Mouse (Mus musculus): Measurements from ENCODE around the gene Tmod4. TPM values are rescaled to one million over a fixed set of nuclear protein-coding genes. Genes with fewer than 3 reads are reported as not detected.
A peak's percentile ranks its signal among the peaks of the same experiment; 100 is the strongest.
"Not testable (repeated sequence)": the region's sequence is repeated elsewhere in the genome, so short reads cannot be mapped to it uniquely, and the experiment has no call there.

Tmod4 gene
- polyA plus RNA-seq (2012; rRNA removed): 1.8 and 3.6 TPM in 2 replicates

GRCm38 (mm10) chr3:95124246-95124645 lies at the start of gene Tmod4:
Gene Tmod4, plus strand, starts transcription at chr3:95124476.
- TF ChIP-seq CTCF (IDR thresholded peaks at IDR 0.05; ENCODE audit: borderline replicate concordance, control insufficient read depth, extremely low read depth, insufficient read depth, low read length, poor library complexity) (peak; percentile 62; the same call in 1 of the 2 replicates), POLR2A (IDR thresholded peaks at IDR 0.05; ENCODE audit: control insufficient read depth, extremely low read depth, insufficient read depth, low read length, poor library complexity) (no peak)
- H3K4me1 ChIP-seq (replicated peaks; ENCODE audit: control insufficient read depth, insufficient read depth, low read length): no peaks in the 10 kb centered on the region
- H3K27ac ChIP-seq (ENCODE audit: control insufficient read depth, insufficient read depth, low read length): no peak within 1 kb of the TSS
- no peak within 1 kb of the TSS for H3K4me3 ChIP-seq (ENCODE audit: control insufficient read depth, insufficient read depth, low read length)
- 78% methylated on average over 6 of the region's 6 CpGs for WGBS
- peaks cover 31% of the 10 kb centered on the region for H3K36me3 ChIP-seq (ENCODE audit: control insufficient read depth, insufficient read depth, low read length)
- no peak for DNase-seq
- no peaks in the 10 kb centered on the region for H3K27me3 ChIP-seq (ENCODE audit: control insufficient read depth, insufficient read depth, low read length)

- DNase-seq: no peak
- TF ChIP-seq CTCF (IDR thresholded peaks at IDR 0.05; ENCODE audit: borderline replicate concordance, control insufficient read depth, extremely low read depth, insufficient read depth, low read length, poor library complexity) (no peak), POLR2A (IDR thresholded peaks at IDR 0.05; ENCODE audit: control insufficient read depth, extremely low read depth, insufficient read depth, low read length, poor library complexity) (no peak)
- no peak overlapping the region for H3K27ac ChIP-seq (ENCODE audit: control insufficient read depth, insufficient read depth, low read length)
- H3K27me3 ChIP-seq (ENCODE audit: control insufficient read depth, insufficient read depth, low read length): no peaks in the 10 kb centered on the region
- 96% methylated on average over 1 of the region's 1 CpGs for WGBS
- no peaks in the 10 kb centered on the region for H3K4me1 ChIP-seq (replicated peaks; ENCODE audit: control insufficient read depth, insufficient read depth, low read length)
- no peak overlapping the region for H3K4me3 ChIP-seq (ENCODE audit: control insufficient read depth, insufficient read depth, low read length)
- 0 out of 2 replicates have a peak, but pooled peaks cover 3% of the 10 kb centered on the region for H3K36me3 ChIP-seq (ENCODE audit: control insufficient read depth, insufficient read depth, low read length)
Measured at GRCm38 (mm10) chr3:95088071-95088470, 36.2 kb upstream of the Tmod4 start.

- 8% methylated on average over 2 of the region's 2 CpGs for WGBS
- Histone ChIP-seq H3K36me3 (ENCODE audit: control insufficient read depth, insufficient read depth, low read length) (peaks cover 6% of the 10 kb centered on the region; the same call in 1 of the 2 replicates), H3K27ac (ENCODE audit: control insufficient read depth, insufficient read depth, low read length) (no peak overlapping the region), H3K4me1 (replicated peaks; ENCODE audit: control insufficient read depth, insufficient read depth, low read length) (peaks cover 6% of the 10 kb centered on the region), H3K4me3 (ENCODE audit: control insufficient read depth, insufficient read depth, low read length) (no peak overlapping the region), H3K27me3 (ENCODE audit: control insufficient read depth, insufficient read depth, low read length) (no peaks in the 10 kb centered on the region)
- no peak for TF ChIP-seq POLR2A (IDR thresholded peaks at IDR 0.05; ENCODE audit: control insufficient read depth, extremely low read depth, insufficient read depth, low read length, poor library complexity)
- DNase-seq: no peak
Measured at GRCm38 (mm10) chr3:95100854-95101253, 23.4 kb upstream of the Tmod4 start.

DNA sequence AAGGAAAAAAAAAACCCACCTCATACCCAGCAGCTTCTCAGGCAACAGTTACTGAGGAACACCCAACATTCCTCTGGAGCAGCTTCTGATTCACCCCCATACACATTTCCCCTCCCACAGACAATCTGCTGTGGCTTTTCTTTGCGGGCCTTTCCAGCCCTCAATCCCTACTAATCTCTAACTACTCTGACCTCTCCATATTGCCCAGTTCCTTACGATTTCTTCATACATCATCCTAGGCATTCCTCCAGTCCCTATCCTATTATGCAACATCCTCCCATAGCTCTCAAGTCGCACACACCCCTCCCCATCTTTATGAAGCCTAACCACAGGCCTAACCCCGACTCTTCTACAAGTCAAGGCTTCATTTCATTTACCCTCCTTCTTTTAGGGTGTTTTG lies 19.2 kb upstream of the Tmod4 start:
- no peak for DNase-seq
- TF ChIP-seq CTCF (IDR thresholded peaks at IDR 0.05; ENCODE audit: borderline replicate concordance, control insufficient read depth, extremely low read depth, insufficient read depth, low read length, poor library complexity): no peak
- TF ChIP-seq POLR2A (IDR thresholded peaks at IDR 0.05; ENCODE audit: control insufficient read depth, extremely low read depth, insufficient read depth, low read length, poor library complexity): no peak
- WGBS: 18% methylated on average over 4 of the region's 4 CpGs
- H3K27me3 ChIP-seq (ENCODE audit: control insufficient read depth, insufficient read depth, low read length): no peaks in the 10 kb centered on the region
- H3K4me3 ChIP-seq (ENCODE audit: control insufficient read depth, insufficient read depth, low read length): no peak overlapping the region
- H3K27ac ChIP-seq (ENCODE audit: control insufficient read depth, insufficient read depth, low read length): no peak overlapping the region
- peaks cover 4% of the 10 kb centered on the region for H3K4me1 ChIP-seq (replicated peaks; ENCODE audit: control insufficient read depth, insufficient read depth, low read length)
- no peaks in the 10 kb centered on the region for H3K36me3 ChIP-seq (ENCODE audit: control insufficient read depth, insufficient read depth, low read length)

GRCm38 (mm10) chr3:95105586-95106337 lies 18.5 kb upstream of the Tmod4 start:
- Histone ChIP-seq H3K36me3 (ENCODE audit: control insufficient read depth, insufficient read depth, low read length) (no peaks in the 10 kb centered on the region), H3K27ac (ENCODE audit: control insufficient read depth, insufficient read depth, low read length) (peak overlapping the region; percentile 45; the same call in 1 of the 2 replicates), H3K27me3 (ENCODE audit: control insufficient read depth, insufficient read depth, low read length) (no peaks in the 10 kb centered on the region), H3K4me3 (ENCODE audit: control insufficient read depth, insufficient read depth, low read length) (peak overlapping the region; percentile 90), H3K4me1 (replicated peaks; ENCODE audit: control insufficient read depth, insufficient read depth, low read length) (peaks cover 4% of the 10 kb centered on the region)
- DNase-seq: no peak
- WGBS: under 1% methylated on average over 16 of the region's 16 CpGs
- no peak for TF ChIP-seq POLR2A (IDR thresholded peaks at IDR 0.05; ENCODE audit: control insufficient read depth, extremely low read depth, insufficient read depth, low read length, poor library complexity)
- TF ChIP-seq CTCF (IDR thresholded peaks at IDR 0.05; ENCODE audit: borderline replicate concordance, control insufficient read depth, extremely low read depth, insufficient read depth, low read length, poor library complexity): no peak

GRCm38 (mm10) chr3:95106338-95107117 lies 17.7 kb upstream of the Tmod4 start, which contains the start of gene Pip5k1a:
Gene Pip5k1a, minus strand, starts transcription at chr3:95106930.
- Histone ChIP-seq H3K27ac (ENCODE audit: control insufficient read depth, insufficient read depth, low read length) (peak within 1 kb of the TSS; percentile 45; the same call in 1 of the 2 replicates), H3K4me3 (ENCODE audit: control insufficient read depth, insufficient read depth, low read length) (peak within 1 kb of the TSS; percentile 90), H3K27me3 (ENCODE audit: control insufficient read depth, insufficient read depth, low read length) (no peaks in the 10 kb centered on the region), H3K4me1 (replicated peaks; ENCODE audit: control insufficient read depth, insufficient read depth, low read length) (peaks cover 2% of the 10 kb centered on the region), H3K36me3 (ENCODE audit: control insufficient read depth, insufficient read depth, low read length) (no peaks in the 10 kb centered on the region)
- under 1% methylated on average over 51 of the region's 51 CpGs for WGBS
- TF ChIP-seq POLR2A (IDR thresholded peaks at IDR 0.05; ENCODE audit: control insufficient read depth, extremely low read depth, insufficient read depth, low read length, poor library complexity): peak; percentile 89
- TF ChIP-seq CTCF (IDR thresholded peaks at IDR 0.05; ENCODE audit: borderline replicate concordance, control insufficient read depth, extremely low read depth, insufficient read depth, low read length, poor library complexity): peak; percentile 67; the same call in 1 of the 2 replicates
- peak; percentile 95 for DNase-seq

- not testable (repeated sequence) for H3K4me1 ChIP-seq (replicated peaks; ENCODE audit: control insufficient read depth, insufficient read depth, low read length); H3K4me3 ChIP-seq (ENCODE audit: control insufficient read depth, insufficient read depth, low read length); H3K27me3 ChIP-seq (ENCODE audit: control insufficient read depth, insufficient read depth, low read length); DNase-seq; H3K36me3 ChIP-seq (ENCODE audit: control insufficient read depth, insufficient read depth, low read length); H3K27ac ChIP-seq (ENCODE audit: control insufficient read depth, insufficient read depth, low read length)
Measured at GRCm38 (mm10) chr3:95107308-95107707, 17.0 kb upstream of the Tmod4 start.
